Mouse (Mus musculus) embryo, embryonic 9.5 days (tissue): Measurements from ENCODE around the gene Satb1.

ENCODE experiments used
- DNase-seq: peaks from one replicate; pipeline ENCODE4 v3.0.0-alpha.2; 2017; ENCODE audit errors: extremely low spot score

The Satb1 gene

DNA sequence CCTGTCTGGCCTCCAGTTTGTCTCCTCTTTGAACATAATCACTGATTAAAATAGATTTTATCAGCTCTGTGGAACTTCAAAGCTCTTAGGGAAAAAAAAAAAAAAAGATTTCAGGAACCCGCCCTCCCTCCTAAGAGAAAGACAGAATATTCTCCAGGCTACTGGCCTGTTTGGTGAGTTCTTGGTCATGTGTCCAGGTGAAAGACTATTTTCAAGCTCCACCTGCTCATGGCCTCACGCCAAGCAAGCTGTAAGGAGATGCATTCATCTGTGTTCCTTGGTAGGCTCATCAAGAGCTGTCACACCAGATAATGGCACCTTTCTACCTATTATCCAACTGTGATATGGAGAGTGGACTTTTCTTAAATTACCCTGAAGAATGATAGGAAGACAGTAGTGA, 54.1 kb downstream of the Satb1 start:
- no peak for DNase-seq

DNA sequence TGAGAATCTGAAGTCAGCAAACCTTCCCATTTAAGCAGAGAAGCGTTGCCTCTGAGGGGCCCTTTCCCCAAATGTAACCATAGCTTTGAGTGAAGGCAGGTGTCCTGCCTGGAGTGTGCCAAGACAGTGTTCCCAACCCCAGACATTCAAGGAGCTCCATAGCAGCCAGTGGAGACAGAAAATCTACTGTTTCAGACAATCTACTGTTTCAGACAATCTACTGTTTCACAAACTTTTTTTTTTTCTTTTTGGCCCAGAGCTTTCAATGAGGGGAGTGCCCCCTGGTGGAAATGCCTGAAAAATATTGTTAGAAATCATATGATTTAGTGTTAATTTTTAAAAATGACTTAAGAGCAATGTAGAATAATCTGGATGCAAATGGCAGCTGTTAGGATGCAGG, 55.3 kb downstream of the Satb1 start:
- DNase-seq: no peak

- DNase-seq: no peak
Observed at GRCm38 (mm10) chr17:51775070-51775881, 57.8 kb downstream of the Satb1 start.

DNA sequence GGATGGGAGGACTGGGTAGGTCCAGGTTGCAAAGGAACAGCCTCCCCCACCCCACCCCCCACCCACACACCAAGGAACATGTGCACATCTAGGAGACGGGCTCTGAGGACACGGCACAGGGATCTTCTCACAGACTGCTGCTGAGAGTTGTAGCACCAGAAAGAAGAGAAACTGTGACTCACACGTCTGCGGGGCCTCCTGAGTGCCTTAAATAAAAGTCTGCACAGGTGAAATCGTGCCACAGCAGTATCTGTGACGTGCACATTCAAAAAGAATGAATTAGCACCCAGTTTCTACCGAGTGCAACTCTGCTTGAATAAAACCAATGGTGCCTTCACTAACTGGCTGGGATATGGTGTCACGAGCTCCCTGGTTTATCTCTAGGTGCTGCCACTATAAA, 69.5 kb downstream of the Satb1 start:
- DNase-seq: no peak

GRCm38 (mm10) chr17:51762503-51762902, 70.6 kb downstream of the Satb1 start:
- DNase-seq: no peak

- no peak for DNase-seq
Observed at GRCm38 (mm10) chr17:51760997-51761655, 72.0 kb downstream of the Satb1 start.

DNA sequence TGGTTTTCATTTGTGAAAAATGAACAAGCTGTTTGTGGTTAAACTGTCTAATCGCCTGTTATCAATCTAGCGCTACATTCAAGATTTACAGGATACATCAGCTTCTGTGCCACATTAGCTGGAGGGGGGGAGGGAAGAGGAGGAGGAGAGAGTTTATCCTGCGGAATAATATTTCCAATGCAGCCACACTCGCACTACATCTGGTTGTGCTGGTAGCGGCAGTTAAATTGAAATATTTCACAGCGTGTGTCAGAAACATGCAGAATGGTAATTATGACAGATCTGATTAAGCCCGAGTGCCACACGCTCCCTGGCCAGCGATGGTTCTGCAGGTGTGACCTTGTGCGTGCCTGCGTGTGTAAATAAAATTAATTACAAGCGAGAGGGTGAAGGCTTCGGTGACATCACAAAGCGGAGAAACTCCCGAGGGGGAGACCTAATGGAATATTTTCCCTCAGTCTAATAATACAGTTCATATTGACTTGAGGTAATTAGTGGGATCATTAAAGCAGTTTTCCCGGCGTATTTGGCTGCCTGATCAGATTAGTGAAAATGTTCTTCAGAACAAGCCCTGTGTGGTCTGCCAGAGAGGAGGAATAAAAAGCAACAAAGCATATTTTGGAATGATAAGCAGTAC, 72.7 kb downstream of the Satb1 start:
- DNase-seq: no peak

- DNase-seq: no peak
Observed at GRCm38 (mm10) chr17:51759509-51759908, 73.6 kb downstream of the Satb1 start.

- DNase-seq: no peak
Observed at GRCm38 (mm10) chr17:51752142-51752541, 80.9 kb downstream of the Satb1 start.

DNA sequence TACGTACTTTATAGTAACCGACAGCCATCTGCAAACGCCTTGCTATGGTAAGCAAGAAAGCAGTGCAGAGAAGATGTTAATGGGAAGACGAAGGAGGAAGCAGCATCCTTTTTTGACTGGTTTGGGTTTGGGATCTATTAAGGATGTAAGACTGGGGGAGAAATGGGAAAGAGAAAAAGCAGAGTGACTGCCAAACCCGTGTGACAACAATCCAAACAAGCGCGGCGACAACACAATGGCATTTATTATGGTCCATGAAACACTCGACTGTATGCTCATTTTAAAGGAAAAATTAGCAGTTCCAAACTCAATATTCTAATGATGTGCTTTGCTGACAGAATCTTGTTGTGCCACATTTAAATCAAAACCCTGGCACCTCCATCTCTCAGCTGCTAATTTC, 85.9 kb downstream of the Satb1 start:
- no peak for DNase-seq

GRCm38 (mm10) chr17:51742502-51742901, 90.6 kb downstream of the Satb1 start:
- no peak for DNase-seq

GRCm38 (mm10) chr17:51741126-51741525, 92.0 kb downstream of the Satb1 start:
- DNase-seq: no peak

- no peak for DNase-seq
Observed at GRCm38 (mm10) chr17:51740246-51740645, 92.8 kb downstream of the Satb1 start.

GRCm38 (mm10) chr17:51724486-51724885, 108.6 kb downstream of the Satb1 start:
- DNase-seq: no peak

DNA sequence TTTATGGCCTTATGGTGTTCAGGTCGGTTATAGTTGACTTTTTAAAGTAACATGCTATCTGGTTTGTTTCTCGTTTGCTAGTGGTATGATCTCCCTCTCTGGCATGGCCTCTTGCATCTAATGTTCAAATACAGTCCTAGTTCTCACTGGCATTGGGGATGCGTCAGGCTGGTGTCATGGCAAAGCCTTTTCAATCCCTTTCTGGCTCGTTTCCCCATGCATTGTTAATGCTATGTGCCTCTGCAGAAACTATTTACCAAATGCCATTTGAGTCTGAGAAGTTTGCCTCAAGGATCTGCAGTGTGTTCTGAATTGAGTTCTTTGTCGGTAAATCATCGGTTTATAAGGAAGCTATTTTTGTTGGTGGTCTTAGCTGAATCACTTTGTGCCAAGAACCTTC, 137.4 kb downstream of the Satb1 start:
- no peak for DNase-seq

DNA sequence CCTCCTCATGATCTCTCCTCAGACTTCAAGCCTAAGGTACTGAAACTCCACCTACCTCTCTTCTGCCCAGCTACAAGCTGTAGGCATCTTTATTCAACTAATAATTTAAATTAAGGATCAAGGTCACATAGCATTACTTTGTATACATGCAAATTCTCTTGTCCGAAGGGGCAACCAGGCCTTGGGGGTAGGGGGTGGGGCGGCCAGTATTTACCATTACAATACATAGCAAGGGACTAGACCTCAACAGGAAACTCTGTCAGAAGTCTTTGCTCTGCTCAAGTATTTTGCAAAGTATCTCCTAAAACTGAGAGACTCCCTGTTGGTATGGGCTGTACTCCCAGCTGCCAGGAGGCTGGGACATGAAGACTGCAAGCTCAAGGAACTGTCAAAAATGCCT, 137.8 kb downstream of the Satb1 start:
- DNase-seq: no peak

- DNase-seq: no peak
Observed at GRCm38 (mm10) chr17:51690526-51690925, 142.6 kb downstream of the Satb1 start.

DNA sequence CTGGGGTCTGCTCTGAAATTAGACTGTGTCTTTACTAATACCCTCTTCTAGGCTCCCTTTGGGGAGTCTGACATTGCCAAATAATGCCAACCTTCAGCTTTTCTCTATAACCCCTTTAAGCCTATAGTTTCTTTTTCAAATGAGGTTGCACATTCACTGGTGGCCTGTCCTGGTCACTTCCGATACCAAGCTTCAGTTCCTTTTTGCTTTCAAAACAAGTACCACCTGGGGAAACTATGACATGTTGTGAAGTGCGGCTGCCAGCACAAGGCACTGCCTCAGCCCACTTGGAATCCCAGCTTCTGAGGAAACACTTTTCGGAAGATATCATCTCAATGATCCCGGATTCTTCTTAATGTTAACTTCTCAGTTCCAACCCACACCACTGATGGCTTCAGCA, 145.9 kb downstream of the Satb1 start:
- DNase-seq: no peak
